Mouse (Mus musculus) lung, adult 2 months (tissue): Measurements from ENCODE around the gene Cpa3. TPM values are rescaled to one million over a fixed set of nuclear protein-coding genes. Genes with fewer than 3 reads are reported as not detected.

ENCODE experiments used
- DNase-seq: peaks from one replicate; pipeline ENCODE4 v3.0.0; 2022
- H3K4me1 ChIP-seq: fragments of 200-500 bp; 2 replicates; pipeline ENCODE4 v1.6.1; 2011; ENCODE audit warnings: low read length; ENCODE audit not compliant: control insufficient read depth, insufficient read depth
- H3K4me3 ChIP-seq: fragments of 200-500 bp; replicated peaks from 2 replicates; pipeline ENCODE3; 2011; ENCODE audit warnings: low read depth, mild to moderate bottlenecking, control low read depth, low read length; ENCODE audit errors: extremely low read depth
- CTCF ChIP-seq: fragments of 200-500 bp; IDR thresholded peaks from 2 replicates; pipeline ENCODE4 v1.5.1; 2011; ENCODE audit warnings: mild to moderate bottlenecking, low read length, control low read depth; ENCODE audit not compliant: insufficient read depth
- POLR2A ChIP-seq: fragments of 200-500 bp; IDR thresholded peaks from 2 replicates; pipeline ENCODE4 v1.6.1; 2011; ENCODE audit warnings: low read depth, mild to moderate bottlenecking, control low read depth, low read length, borderline replicate concordance; ENCODE audit errors: extremely low read depth
- WGBS: fragments of 180-500 bp; shearing (Covaris S2); methylation state at CpG from one replicate; pipeline ENCODE4 v1.1.7; 2018; 5-methylcytosine and 5-hydroxymethylcytosine counted together
- polyA plus RNA-seq: library from polyadenylated mRNA; depleted of rRNA; stranded (reverse); fragments of >200 nt; gene quantifications from 2 replicates; pipeline ENCODE4 v1.2.3, GENCODE M21; 2012; rRNA removed

Gene Cpa3
- 0.49 and 0.65 TPM in 2 replicates for polyA plus RNA-seq

DNA sequence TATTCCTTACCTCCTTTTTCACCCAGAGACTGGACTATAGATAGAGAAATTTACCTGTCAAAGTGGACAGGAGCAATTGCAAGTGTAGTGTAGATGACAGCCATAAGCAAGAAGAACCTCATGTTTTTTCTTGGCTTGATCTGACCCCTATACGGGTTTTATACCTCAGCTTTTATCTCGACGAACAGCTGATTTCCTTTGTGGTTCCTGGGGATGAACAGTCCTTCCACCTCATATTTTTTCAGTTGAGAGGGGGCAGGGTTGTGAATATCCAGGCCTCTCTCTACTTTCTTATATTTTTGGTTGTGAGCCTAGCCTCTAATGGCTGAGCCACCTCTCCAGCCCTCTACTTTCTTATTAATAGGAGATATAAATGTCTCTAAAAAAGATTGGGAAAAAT lies at the start of gene Cpa3:
TSS of gene Cpa3 (minus strand) at position 132 of the 400 bp plus-strand sequence.
- DNase-seq = no peak
- TF ChIP-seq POLR2A = no peak
- TF ChIP-seq CTCF = no peak
- WGBS = 71% methylated on average over 3 of the region's 3 CpGs
- Histone ChIP-seq H3K4me1 (no peaks in the 10 kb centered on the region), H3K4me3 (no peak within 1 kb of the TSS)

DNA sequence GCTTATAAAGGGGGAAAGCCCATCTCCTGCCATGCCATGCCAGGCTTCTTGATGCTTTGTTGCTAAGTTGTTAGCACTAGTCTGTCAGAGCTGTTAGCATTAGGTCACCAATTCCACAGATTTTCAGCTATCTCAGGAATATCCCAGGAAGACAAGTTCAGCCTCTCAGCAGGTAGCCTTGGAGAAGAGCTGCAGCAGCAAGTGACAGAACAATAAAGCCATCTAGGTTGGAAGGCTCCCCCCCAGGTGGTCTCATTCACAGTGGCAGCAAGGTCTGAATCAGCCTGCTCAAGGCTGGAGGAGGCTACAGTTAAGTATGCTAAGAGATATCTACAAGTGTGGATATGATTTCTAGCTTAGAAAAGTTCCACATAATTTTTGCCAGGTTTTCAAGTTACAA lies 49.4 kb upstream of the Cpa3 start:
- TF ChIP-seq POLR2A = no peak
- no peak for TF ChIP-seq CTCF
- no peak for DNase-seq

DNA sequence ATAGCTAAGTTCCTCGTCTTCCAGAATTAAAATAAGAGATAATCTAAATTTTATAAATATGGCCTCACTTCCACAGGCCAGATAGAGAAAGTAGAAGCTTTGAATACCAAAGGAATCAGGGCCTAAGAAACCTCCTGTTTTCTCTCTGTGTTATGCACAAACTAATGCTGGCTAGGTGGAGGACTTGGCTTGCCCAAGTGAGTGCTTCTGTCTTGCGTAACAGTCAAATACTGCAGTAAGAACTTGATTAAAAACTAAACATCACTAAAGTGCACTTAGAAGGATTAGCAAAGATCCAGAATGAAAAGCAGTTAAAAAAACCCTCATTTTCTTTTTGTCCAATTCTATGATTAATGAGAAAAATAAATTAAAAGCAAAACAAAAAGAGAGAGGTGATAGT lies 46.8 kb upstream of the Cpa3 start:
- WGBS = 67% methylated on average over 2 of the region's 2 CpGs
- TF ChIP-seq CTCF (no peak), POLR2A (no peak)
- no peak overlapping the region for H3K4me3 ChIP-seq
- no peak for DNase-seq
- H3K4me1 ChIP-seq = no peaks in the 10 kb centered on the region

More for the DNA sequence above, 49.4 kb upstream of the Cpa3 start:
- H3K4me3 ChIP-seq = no peak overlapping the region
- H3K4me1 ChIP-seq = no peaks in the 10 kb centered on the region

- Histone ChIP-seq H3K4me3 (no peak overlapping the region), H3K4me1 (no peaks in the 10 kb centered on the region)
- no peak for DNase-seq
- 33% methylated on average over 1 of the region's 1 CpGs for WGBS
- TF ChIP-seq CTCF = no peak
These were observed 39.8 kb upstream of the Cpa3 start for GRCm38 (mm10) chr3:20281796-20282195.

DNA sequence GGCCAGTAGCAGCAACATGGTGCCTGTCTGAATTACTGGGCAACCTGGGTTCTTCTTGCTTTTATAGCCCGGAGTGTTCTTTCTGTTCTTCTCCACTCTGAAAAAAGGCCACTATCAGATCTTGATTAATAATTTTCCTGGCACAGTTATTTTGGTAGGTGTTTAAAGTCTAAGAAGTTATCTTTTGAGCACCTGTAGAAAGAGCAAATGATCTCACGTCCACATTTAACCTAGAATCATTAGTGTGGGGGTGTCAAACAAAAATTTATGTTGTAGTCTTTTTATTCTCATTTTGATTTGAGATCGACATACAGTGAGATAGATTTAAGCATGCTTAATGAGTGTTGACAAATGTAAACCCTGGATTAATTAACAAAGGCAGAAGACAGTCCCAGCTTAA lies 33.7 kb upstream of the Cpa3 start, which contains the start of gene Cpb1:
TSS of gene Cpb1 (minus strand) at position 101 of the 400 bp plus-strand sequence.
- Histone ChIP-seq H3K4me3 (no peak within 1 kb of the TSS), H3K4me1 (no peaks in the 10 kb centered on the region)
- WGBS = 84% methylated on average over 3 of the region's 3 CpGs
- TF ChIP-seq POLR2A (no peak), CTCF (no peak)
- no peak for DNase-seq

DNA sequence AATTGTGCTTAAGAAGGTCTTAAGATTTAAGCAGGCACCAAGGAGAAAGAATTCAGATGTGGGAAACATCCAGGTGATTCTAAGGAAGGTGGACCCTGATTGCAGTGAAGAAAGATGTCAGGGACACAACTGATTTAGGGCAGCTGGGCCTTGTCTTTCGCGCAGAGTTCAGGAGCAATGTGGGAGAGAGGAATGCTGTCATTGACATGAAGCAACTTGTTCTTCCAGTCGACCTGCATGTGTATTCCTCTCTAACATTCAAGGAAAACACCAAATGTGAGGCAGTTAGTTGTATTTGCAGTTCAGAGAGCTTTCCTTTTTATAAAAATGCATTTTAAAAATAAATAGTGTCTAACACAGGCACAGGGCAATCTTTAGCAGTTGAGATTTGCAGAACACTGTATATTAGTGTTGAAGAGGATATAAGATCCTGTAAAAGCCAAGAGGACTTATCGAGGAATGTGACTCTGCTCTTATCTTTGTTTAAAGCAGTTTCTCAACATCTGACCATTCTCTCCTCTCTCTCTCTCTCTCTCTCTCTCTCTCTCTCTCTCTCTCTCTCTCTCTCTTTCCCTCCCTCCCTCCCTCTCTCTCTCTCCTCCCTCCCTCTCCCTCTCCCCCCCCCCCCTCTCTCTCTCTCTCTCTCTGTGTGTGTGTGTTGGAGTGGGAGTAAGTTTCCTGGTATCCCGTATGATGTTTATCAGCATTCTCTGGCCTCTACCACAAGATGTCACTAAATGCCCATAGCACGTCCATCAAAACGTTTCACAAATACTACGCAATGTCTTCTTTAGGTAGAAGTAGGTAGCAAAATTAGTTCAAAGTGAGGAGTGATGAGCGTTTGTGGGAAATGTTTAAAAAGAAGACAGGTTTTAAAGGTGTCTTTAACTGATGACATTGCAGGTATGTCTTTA lies 12.8 kb upstream of the Cpa3 start:
- Histone ChIP-seq H3K4me3 (no peak overlapping the region), H3K4me1 (no peaks in the 10 kb centered on the region)
- WGBS = 23% methylated on average over 9 of the region's 9 CpGs
- peak; percentile 35; the same call in 1 of the 2 replicates for TF ChIP-seq CTCF
- no peak for TF ChIP-seq POLR2A
- DNase-seq = peak; percentile 5

DNA sequence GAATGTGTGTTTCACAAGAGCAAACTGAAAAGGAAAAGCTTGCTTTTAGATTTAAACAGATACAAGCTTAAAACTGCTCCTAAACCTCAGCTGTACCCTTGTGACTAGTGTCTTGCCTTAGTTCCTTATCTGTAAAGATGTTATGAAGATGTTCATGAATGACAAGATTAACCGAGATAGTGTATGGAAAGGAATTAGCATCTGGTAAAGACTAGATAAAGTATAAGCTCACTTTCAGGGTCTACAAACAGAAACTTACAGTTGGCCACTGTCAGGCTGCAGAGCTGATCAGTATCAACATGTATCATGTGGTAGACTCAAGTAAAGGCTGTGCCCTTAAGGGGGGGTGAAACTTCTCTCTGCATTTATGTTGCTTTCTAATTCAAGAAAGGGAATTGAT lies 1.9 kb upstream of the Cpa3 start:
- 75% methylated on average over 1 of the region's 1 CpGs for WGBS
- Histone ChIP-seq H3K4me1 (no peaks in the 10 kb centered on the region), H3K4me3 (no peak overlapping the region)
- DNase-seq = no peak
- TF ChIP-seq POLR2A = no peak
- no peak for TF ChIP-seq CTCF

DNA sequence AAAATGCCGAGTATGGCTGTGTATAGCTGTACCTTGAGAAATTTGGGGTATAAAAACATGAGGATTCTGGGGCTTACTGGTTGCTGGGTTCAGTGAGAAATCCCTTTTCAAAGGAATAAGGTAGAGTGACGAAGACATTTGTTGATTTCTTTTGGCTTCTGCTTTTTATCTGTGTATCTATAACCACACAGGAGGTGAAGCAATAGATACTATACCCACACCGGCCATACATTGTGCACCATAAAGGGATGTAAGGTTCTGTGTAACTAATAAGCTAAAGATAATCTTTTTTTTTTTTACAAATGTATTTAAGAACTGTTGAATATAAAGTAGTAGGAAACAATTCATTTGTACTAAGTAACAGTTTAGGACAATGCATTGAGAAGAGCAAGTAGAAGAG lies 2.2 kb downstream of the Cpa3 start:
- no peak for DNase-seq
- 81% methylated on average over 3 of the region's 3 CpGs for WGBS
- TF ChIP-seq CTCF (no peak), POLR2A (no peak)

GRCm38 (mm10) chr3:20236965-20237364 lies 5.0 kb downstream of the Cpa3 start:
- WGBS = 48% methylated on average over 1 of the region's 1 CpGs
- Histone ChIP-seq H3K4me3 (no peak overlapping the region), H3K4me1 (no peaks in the 10 kb centered on the region)
- TF ChIP-seq POLR2A (no peak), CTCF (no peak)
- no peak for DNase-seq

More for the DNA sequence above, 2.2 kb downstream of the Cpa3 start:
- Histone ChIP-seq H3K4me3 (no peak overlapping the region), H3K4me1 (no peaks in the 10 kb centered on the region)

GRCm38 (mm10) chr3:20229027-20229426 lies 13.0 kb downstream of the Cpa3 start:
- no peaks in the 10 kb centered on the region for H3K4me1 ChIP-seq
- no peak overlapping the region for H3K4me3 ChIP-seq
- TF ChIP-seq CTCF = no peak
- 64% methylated on average over 1 of the region's 1 CpGs for WGBS
- no peak for DNase-seq
